ENCODE assay signal across 9 mouse cellular contexts in the genomic region with DNA sequence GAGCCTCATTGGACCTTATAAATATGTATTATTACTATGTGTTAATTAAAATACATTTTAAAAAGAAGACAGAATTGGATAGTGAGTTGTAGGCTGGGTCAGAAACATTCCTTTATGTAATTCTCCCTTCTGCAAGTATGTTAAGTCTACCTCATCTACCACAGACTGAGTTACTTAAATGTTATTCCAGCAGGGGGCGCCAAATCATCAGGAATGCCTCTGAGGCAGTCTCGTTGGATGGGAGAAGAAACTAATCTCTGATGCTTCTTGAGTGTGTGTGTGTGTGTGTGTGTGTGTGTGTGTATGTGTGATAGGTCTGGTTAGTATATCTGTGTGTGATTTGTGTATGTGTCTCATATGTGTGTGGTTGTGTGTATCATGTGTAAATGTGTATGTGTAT. TPM values are rescaled to one million over a fixed set of nuclear protein-coding genes. Genes with fewer than 3 reads are reported as not detected.
DNase-seq lines count a peak whose midpoint lies in the region; ATAC-seq and TF ChIP-seq lines count a peak whose summit lies in the region.
"Had no signal": no experiment of that assay in that cellular context is flagged by ENCODE, and none has a peak within 500 bp of the region (broad histone marks: within the 10 kb centered on the region; RNA-seq: fewer than 3 reads in every experiment).

No protein-coding gene starts in this region.

- H3K4me3 ChIP-seq in G1E (ENCODE audit: low read depth, low read length) = no peak overlapping the region
- H3K4me3 ChIP-seq in hindbrain, embryonic 11.5 days (ENCODE audit: low read depth, low read length) = no peak overlapping the region
- H3K4me3 ChIP-seq: megakaryocyte, embryonic 14.5 days had no signal

- no peaks in the 10 kb centered on the region for H3K4me1 ChIP-seq in G1E (ENCODE audit: insufficient read depth, low read depth, low read length)
- H3K4me1 ChIP-seq in hindbrain, embryonic 11.5 days (replicated peaks; ENCODE audit: control insufficient read depth, insufficient read depth, low read length) = no peaks in the 10 kb centered on the region

- TF ChIP-seq CTCF in G1E (IDR thresholded peaks at IDR 0.05; ENCODE audit: low read depth, low read length) = peak; percentile 40; the same call in 1 of the 2 replicates
- TF ChIP-seq CTCF in brain, embryonic 14.5 days (IDR thresholded peaks at IDR 0.05; ENCODE audit: borderline replicate concordance, extremely low read depth, insufficient read depth, insufficient read length) = peak; percentile 80; the same call in 1 of the 2 replicates

- no peak for ATAC-seq in G1E (ENCODE audit: extremely low read depth, insufficient number of reproducible peaks, low FRiP score, poor library complexity, severe bottlenecking)
- ATAC-seq in erythroid progenitor cell, adult 5-6 weeks (replicated peaks; ENCODE audit: low FRiP score, poor library complexity, severe bottlenecking) = peak; percentile 64; the same call in 1 of the 2 replicates
- peak; percentile 46 for ATAC-seq in hindbrain, embryonic 11.5 days (ENCODE audit: low FRiP score)

- no peak overlapping the region for H3K4me2 ChIP-seq in hindbrain, embryonic 11.5 days (replicated peaks; ENCODE audit: low read depth, low read length)

- H3K9me3 ChIP-seq in G1E (replicated peaks) = no peaks in the 10 kb centered on the region
- no peaks in the 10 kb centered on the region for H3K9me3 ChIP-seq in hindbrain, embryonic 11.5 days (ENCODE audit: control insufficient read depth, low read length)
- H3K9me3 ChIP-seq: megakaryocyte, embryonic 14.5 days had no signal

- H3K9ac ChIP-seq in hindbrain, embryonic 11.5 days (ENCODE audit: low read depth, low read length) = no peak overlapping the region

- H3K27me3 ChIP-seq in G1E (ENCODE audit: insufficient read depth, low read length) = peaks cover 25% of the 10 kb centered on the region
- H3K27me3 ChIP-seq in hindbrain, embryonic 11.5 days (ENCODE audit: control insufficient read depth, insufficient read depth, low read length) = no peaks in the 10 kb centered on the region

- H3K36me3 ChIP-seq in G1E (replicated peaks) = no peaks in the 10 kb centered on the region
- no peaks in the 10 kb centered on the region for H3K36me3 ChIP-seq in hindbrain, embryonic 11.5 days (ENCODE audit: control insufficient read depth, insufficient read depth, low read length)

- no peak overlapping the region for H3K27ac ChIP-seq in hindbrain, embryonic 11.5 days (ENCODE audit: low read depth, low read length)

- peak; percentile 47 for DNase-seq in G1E (ENCODE audit: low spot score)
- DNase-seq in brain, embryonic 14.5 days (ENCODE audit: low read depth) = peak; percentile 97
- peak; percentile 94 for DNase-seq in hindbrain, embryonic 11.5 days (ENCODE audit: low spot score)
- DNase-seq in layer of hippocampus, adult 9-11 months = peak; percentile 79
- DNase-seq in lung, postnatal 14 days = peak; percentile 90
- DNase-seq in retina, postnatal 7 days (ENCODE audit: low read depth, low spot score) = peak; percentile 89
- DNase-seq in urinary bladder, postnatal 25 days (ENCODE audit: low spot score) = peak; percentile 84

- no peak for TF ChIP-seq POLR2A in brain, embryonic 14.5 days (IDR thresholded peaks at IDR 0.05; ENCODE audit: borderline replicate concordance, extremely low read depth, insufficient read depth, insufficient read length, poor library complexity, severe bottlenecking)

- 5% methylated on average over 2 of the region's 2 CpGs for WGBS in hindbrain, embryonic 11.5 days

RNA-seq across cellular contexts. Expression of a gene that starts 3.4 kb away (rescaled TPM):
- total RNA-seq in G1E (2014; fragmentation: Nextera tagmentation) = not detected in 2 replicates
- not detected in 2 replicates for total RNA-seq in G1E (2017)
- not detected in 2 replicates for polyA plus RNA-seq in G1E (2012)
- polyA plus RNA-seq in brain, embryonic 14.5 days (2012; rRNA removed) = 8.6 and 12.1 TPM in 2 replicates
- total RNA-seq in erythroid progenitor cell, adult 5-6 weeks (2015; ENCODE audit: low replicate concordance) = 2.5 TPM in 1 of 2 replicates, not detected in the other
- not detected in 2 replicates for total RNA-seq in erythroid progenitor cell, adult 5-6 weeks (2017; ENCODE audit: low replicate concordance)
- polyA plus RNA-seq in hindbrain, embryonic 11.5 days (2014; fragmentation: Nextera tagmentation; extraction: Ambion mirVana) = 4.3 and 6.7 TPM in 2 replicates

RNA-seq across cellular contexts. Expression of a gene that starts 16.5 kb away (rescaled TPM):
- total RNA-seq in G1E (2014; fragmentation: Nextera tagmentation) (not detected in 2 replicates), G1E (2017) (not detected in 2 replicates)
- not detected in 2 replicates for polyA plus RNA-seq in G1E (2012)
- polyA plus RNA-seq in brain, embryonic 14.5 days (2012; rRNA removed) = not detected in 2 replicates
- total RNA-seq in erythroid progenitor cell, adult 5-6 weeks (2015; ENCODE audit: low replicate concordance) = not detected in 2 replicates
- total RNA-seq in erythroid progenitor cell, adult 5-6 weeks (2017; ENCODE audit: low replicate concordance) = not detected in 2 replicates
- polyA plus RNA-seq in hindbrain, embryonic 11.5 days (2014; fragmentation: Nextera tagmentation; extraction: Ambion mirVana) = not detected in 2 replicates

RNA-seq across cellular contexts. Expression of a gene that starts 29.0 kb away (rescaled TPM):
- total RNA-seq in G1E (2014; fragmentation: Nextera tagmentation) (71.1 and 72.1 TPM in 2 replicates), G1E (2017) (30.0 and 33.7 TPM in 2 replicates)
- 211 and 218 TPM in 2 replicates for polyA plus RNA-seq in G1E (2012)
- polyA plus RNA-seq in brain, embryonic 14.5 days (2012; rRNA removed) = 86.0 and 103 TPM in 2 replicates
- 10.1 and 21.8 TPM in 2 replicates for total RNA-seq in erythroid progenitor cell, adult 5-6 weeks (2015; ENCODE audit: low replicate concordance)
- total RNA-seq in erythroid progenitor cell, adult 5-6 weeks (2017; ENCODE audit: low replicate concordance) = 3.1 and 9.2 TPM in 2 replicates
- 31.8 and 34.6 TPM in 2 replicates for polyA plus RNA-seq in hindbrain, embryonic 11.5 days (2014; fragmentation: Nextera tagmentation; extraction: Ambion mirVana)

RNA-seq across cellular contexts. Expression of a gene that starts 49.0 kb away (rescaled TPM):
- total RNA-seq in G1E (2014; fragmentation: Nextera tagmentation) (not detected in 2 replicates), G1E (2017) (under 0.01 and 0.05 TPM in 2 replicates)
- polyA plus RNA-seq in G1E (2012) = not detected in 2 replicates
- 92.6 and 134 TPM in 2 replicates for polyA plus RNA-seq in brain, embryonic 14.5 days (2012; rRNA removed)
- total RNA-seq in erythroid progenitor cell, adult 5-6 weeks (2015; ENCODE audit: low replicate concordance) = not detected in 2 replicates
- total RNA-seq in erythroid progenitor cell, adult 5-6 weeks (2017; ENCODE audit: low replicate concordance) = 0.98 and 2.7 TPM in 2 replicates
- 44.3 and 44.8 TPM in 2 replicates for polyA plus RNA-seq in hindbrain, embryonic 11.5 days (2014; fragmentation: Nextera tagmentation; extraction: Ambion mirVana)

Comparison
In these comparisons a context has a peak if more than half of its experiments do, and no peak if none do; other contexts are left out.
1. DNase-seq: peak in every context shown above with its lines; median percentile 97 in brain, embryonic 14.5 days; 94 in hindbrain, embryonic 11.5 days; 90 in lung, postnatal 14 days; 89 in retina, postnatal 7 days; 84 in urinary bladder, postnatal 25 days; 79 in layer of hippocampus, adult 9-11 months; 47 in G1E.